Mouse (Mus musculus) myocyte (in vitro differentiated cells): ENCODE measurements around the gene Dtx1. TPM values are rescaled to one million over a fixed set of nuclear protein-coding genes. Genes with fewer than 3 reads are reported as not detected.

Source experiments
- H3K27me3 ChIP-seq: one replicate; pipeline ENCODE4 v1.6.1; 2011; ENCODE audit not compliant: control insufficient read depth, insufficient read depth, insufficient read length
- H3K36me3 ChIP-seq: one replicate; pipeline ENCODE4 v1.6.1; 2011; ENCODE audit not compliant: control insufficient read depth, insufficient read depth
- H3K4me2 ChIP-seq: one replicate; pipeline ENCODE4 v1.6.1; 2011; ENCODE audit warnings: low read depth, control low read depth
- H3K4me3 ChIP-seq: one replicate; pipeline ENCODE4 v1.5.1; 2011; ENCODE audit warnings: mild to moderate bottlenecking, control low read depth, moderate library complexity
- H3K79me2 ChIP-seq: one replicate; pipeline ENCODE4 v1.6.1; 2011; ENCODE audit not compliant: control insufficient read depth, insufficient read depth
- H3ac ChIP-seq: one replicate; pipeline ENCODE4 v1.6.1; 2011; ENCODE audit not compliant: control insufficient read depth, insufficient read length
- CEBPB ChIP-seq: IDR thresholded peaks from 2 replicates; pipeline ENCODE4 v1.6.1; 2011; ENCODE audit warnings: mild to moderate bottlenecking, moderate library complexity; ENCODE audit not compliant: poor library complexity, insufficient read depth, severe bottlenecking
- E2F4 ChIP-seq: IDR thresholded peaks from one replicate; pipeline ENCODE4 v1.6.1; 2011; ENCODE audit warnings: mild to moderate bottlenecking, control low read depth, moderate library complexity; ENCODE audit not compliant: insufficient read depth
- MAX ChIP-seq: IDR thresholded peaks from one replicate; pipeline ENCODE4 v1.6.1; 2011; ENCODE audit warnings: low read depth, mild to moderate bottlenecking, control low read depth
- MYOD1 ChIP-seq, 3 experiments: IDR thresholded peaks; one replicate each; pipeline ENCODE4 v1.6.1; 2011; ENCODE audit warnings: control low read depth in 2 of 3, low read depth in 2 of 3, mild to moderate bottlenecking in 2 of 3, moderate library complexity in 1 of 3; ENCODE audit not compliant: insufficient read length in 2 of 3, control insufficient read depth in 1 of 3
- MYOG ChIP-seq, 3 experiments: IDR thresholded peaks; one replicate each; pipeline ENCODE4 v1.6.1; 2011; ENCODE audit warnings: control low read depth in 2 of 3, low read depth in 2 of 3, mild to moderate bottlenecking in 2 of 3; ENCODE audit not compliant: insufficient read length in 2 of 3, control insufficient read depth in 1 of 3, insufficient read depth in 1 of 3
- POLR2A ChIP-seq: IDR thresholded peaks from one replicate; pipeline ENCODE4 v1.6.1; 2011; ENCODE audit warnings: low read depth, mild to moderate bottlenecking, control low read depth, moderate library complexity; ENCODE audit not compliant: insufficient read length
- POLR2AphosphoS2 ChIP-seq: IDR thresholded peaks from one replicate; pipeline ENCODE4 v1.6.1; 2011; ENCODE audit warnings: low read depth, control low read depth; ENCODE audit not compliant: insufficient read length
- REST ChIP-seq: IDR thresholded peaks from one replicate; pipeline ENCODE4 v1.6.1; 2011; ENCODE audit warnings: mild to moderate bottlenecking, control low read depth, moderate library complexity; ENCODE audit not compliant: insufficient read depth, insufficient read length
- SRF ChIP-seq: IDR thresholded peaks from one replicate; pipeline ENCODE4 v1.6.1; 2011; ENCODE audit warnings: low read depth; ENCODE audit not compliant: control insufficient read depth, insufficient read length
- TCF12 ChIP-seq: IDR thresholded peaks from one replicate; pipeline ENCODE4 v1.6.1; 2011; ENCODE audit warnings: mild to moderate bottlenecking, control low read depth; ENCODE audit not compliant: poor library complexity, insufficient read depth, severe bottlenecking
- TCF3 ChIP-seq: IDR thresholded peaks from one replicate; pipeline ENCODE4 v1.6.1; 2011; ENCODE audit warnings: low read depth, control low read depth; ENCODE audit not compliant: insufficient read length
- USF1 ChIP-seq: IDR thresholded peaks from one replicate; pipeline ENCODE4 v1.6.1; 2011; ENCODE audit warnings: low read depth, mild to moderate bottlenecking, control low read depth, moderate library complexity
- polyA plus RNA-seq: library from polyadenylated mRNA; unstranded; fragments of >200 nt; fragmentation: generic; extraction: Trizol; gene quantifications from one replicate; pipeline ENCODE4 v1.2.1, GENCODE M21; 2012; ENCODE audit warnings: missing spikeins

Dtx1 gene
- polyA plus RNA-seq, 1 experiment = not detected

GRCm38 (mm10) chr5:120729319-120729718 is 17.6 kb upstream of the Dtx1 start:
- TF ChIP-seq POLR2AphosphoS2 (no peak), MAX (no peak), REST (no peak), MYOG (IDR thresholded peaks at IDR 0.05; ENCODE audit: control insufficient read depth in 1 of 3, insufficient read depth in 1 of 3, insufficient read length in 2 of 3, low read depth in 2 of 3) (no peak), TCF12 (no peak), CEBPB (no peak), MYOD1 (IDR thresholded peaks at IDR 0.05; ENCODE audit: control insufficient read depth in 1 of 3, insufficient read length in 2 of 3, low read depth in 2 of 3) (no peak), POLR2A (no peak), TCF3 (no peak), SRF (no peak)
- H3K4me3 ChIP-seq = no peak overlapping the region
- H3K27me3 ChIP-seq = peaks cover 34% of the 10 kb centered on the region
- H3ac ChIP-seq = no peak overlapping the region
- no peaks in the 10 kb centered on the region for H3K36me3 ChIP-seq
- H3K79me2 ChIP-seq = no peaks in the 10 kb centered on the region
- no peak overlapping the region for H3K4me2 ChIP-seq

GRCm38 (mm10) chr5:120725811-120726455 is 14.2 kb upstream of the Dtx1 start:
- no peaks in the 10 kb centered on the region for H3K36me3 ChIP-seq
- no peak overlapping the region for H3ac ChIP-seq
- H3K4me3 ChIP-seq = no peak overlapping the region
- H3K27me3 ChIP-seq = peaks cover 15% of the 10 kb centered on the region
- no peaks in the 10 kb centered on the region for H3K79me2 ChIP-seq
- TF ChIP-seq MAX = no peak
- H3K4me2 ChIP-seq = no peak overlapping the region

GRCm38 (mm10) chr5:120721005-120721404 is 9.3 kb upstream of the Dtx1 start:
- H3K27me3 ChIP-seq = peaks cover 13% of the 10 kb centered on the region
- H3K79me2 ChIP-seq = no peaks in the 10 kb centered on the region
- no peak for TF ChIP-seq TCF3
- no peak for TF ChIP-seq CEBPB
- TF ChIP-seq MYOD1 (IDR thresholded peaks at IDR 0.05; ENCODE audit: control insufficient read depth in 1 of 3, insufficient read length in 2 of 3, low read depth in 2 of 3) = no peak
- no peak for TF ChIP-seq E2F4
- TF ChIP-seq USF1 = no peak
- H3K4me2 ChIP-seq = no peak overlapping the region
- H3ac ChIP-seq = no peak overlapping the region
- no peak overlapping the region for H3K4me3 ChIP-seq
- no peaks in the 10 kb centered on the region for H3K36me3 ChIP-seq

- Histone ChIP-seq H3K4me3 (no peak overlapping the region), H3K27me3 (peaks cover 20% of the 10 kb centered on the region), H3K4me2 (no peak overlapping the region), H3K36me3 (no peaks in the 10 kb centered on the region), H3K79me2 (no peaks in the 10 kb centered on the region), H3ac (no peak overlapping the region)
- TF ChIP-seq TCF3 = no peak
- no peak for TF ChIP-seq MAX
- TF ChIP-seq E2F4 = no peak
- TF ChIP-seq MYOD1 (IDR thresholded peaks at IDR 0.05; ENCODE audit: control insufficient read depth in 1 of 3, insufficient read length in 2 of 3, low read depth in 2 of 3) = no peak
- TF ChIP-seq USF1 = no peak
- no peak for TF ChIP-seq TCF12
Measured at GRCm38 (mm10) chr5:120718600-120719378, 7.1 kb upstream of the Dtx1 start.

- Histone ChIP-seq H3ac (no peak overlapping the region), H3K4me2 (no peak overlapping the region), H3K36me3 (no peaks in the 10 kb centered on the region), H3K27me3 (peaks cover 34% of the 10 kb centered on the region), H3K79me2 (no peaks in the 10 kb centered on the region), H3K4me3 (no peak overlapping the region)
- TF ChIP-seq USF1 (no peak), POLR2AphosphoS2 (no peak), TCF3 (no peak), SRF (no peak), E2F4 (no peak), POLR2A (no peak), MAX (no peak), MYOG (IDR thresholded peaks at IDR 0.05; ENCODE audit: control insufficient read depth in 1 of 3, insufficient read depth in 1 of 3, insufficient read length in 2 of 3, low read depth in 2 of 3) (no peak), MYOD1 (IDR thresholded peaks at IDR 0.05; ENCODE audit: control insufficient read depth in 1 of 3, insufficient read length in 2 of 3, low read depth in 2 of 3) (no peak), CEBPB (no peak), REST (no peak), TCF12 (no peak)
Measured at GRCm38 (mm10) chr5:120717136-120717535, 5.4 kb upstream of the Dtx1 start.
